Mouse (Mus musculus) thymus, adult 2 months (tissue): ENCODE results near the gene Wdr63. TPM values are rescaled to one million over a fixed set of nuclear protein-coding genes. Genes with fewer than 3 reads are reported as not detected.

ENCODE experiments used
- DNase-seq: peaks from one replicate; pipeline ENCODE4 v3.0.0; 2021
- H3K27ac ChIP-seq: fragments of 200-500 bp; 2 replicates; pipeline ENCODE4 v1.5.1; 2012; ENCODE audit warnings: low read length, control low read depth; ENCODE audit not compliant: control insufficient read depth, insufficient read depth
- H3K27me3 ChIP-seq: fragments of 200-500 bp; 2 replicates; pipeline ENCODE4 v1.6.1; 2012; ENCODE audit warnings: mild to moderate bottlenecking, low read length, moderate library complexity, mixed read lengths; ENCODE audit not compliant: control insufficient read depth, insufficient read depth
- H3K36me3 ChIP-seq: fragments of 200-500 bp; 2 replicates; pipeline ENCODE4 v1.6.1; 2012; ENCODE audit warnings: mild to moderate bottlenecking, low read length, moderate library complexity; ENCODE audit not compliant: control insufficient read depth, insufficient read depth
- H3K4me1 ChIP-seq: fragments of 200-500 bp; replicated peaks from 2 replicates; pipeline ENCODE4 v1.6.1; 2012; ENCODE audit warnings: low read length; ENCODE audit not compliant: control insufficient read depth, insufficient read depth
- H3K4me3 ChIP-seq: fragments of 200-500 bp; 2 replicates; pipeline ENCODE4 v1.5.1; 2012; ENCODE audit warnings: mild to moderate bottlenecking, low read length, control low read depth, moderate library complexity; ENCODE audit not compliant: control insufficient read depth, insufficient read depth
- CTCF ChIP-seq: fragments of 200-500 bp; IDR thresholded peaks from 2 replicates; pipeline ENCODE4 v1.5.1; 2012; ENCODE audit warnings: mild to moderate bottlenecking, control low read depth, low read length, moderate library complexity, borderline replicate concordance; ENCODE audit not compliant: control insufficient read depth, poor library complexity, insufficient read depth; ENCODE audit errors: extremely low read depth
- POLR2A ChIP-seq: fragments of 200-500 bp; IDR thresholded peaks from 2 replicates; pipeline ENCODE4 v1.6.1; 2012; ENCODE audit warnings: mild to moderate bottlenecking, low read length, control low read depth, moderate library complexity; ENCODE audit not compliant: control insufficient read depth, poor library complexity, insufficient read depth; ENCODE audit errors: extremely low read depth
- WGBS: fragments of 180-500 bp; shearing (Covaris S2); methylation state at CpG from one replicate; pipeline ENCODE4 v1.1.7; 2018; 5-methylcytosine and 5-hydroxymethylcytosine counted together
- polyA plus RNA-seq: library from polyadenylated mRNA; depleted of rRNA; stranded (reverse); fragments of >200 nt; gene quantifications from 2 replicates; pipeline ENCODE4 v1.2.3, GENCODE M21; 2012; rRNA removed

Gene Wdr63
- 0.03 TPM in 1 of 2 replicates, not detected in the other for polyA plus RNA-seq

- TF ChIP-seq CTCF = no peak
- no peak for TF ChIP-seq POLR2A
- Histone ChIP-seq H3K4me3 (peak within 1 kb of the TSS; percentile 24; the same call in 1 of the 2 replicates), H3K36me3 (no peaks in the 10 kb centered on the region), H3K27ac (no peak within 1 kb of the TSS), H3K4me1 (peaks cover 5% of the 10 kb centered on the region; the same call in 1 of the 2 replicates), H3K27me3 (no peaks in the 10 kb centered on the region; the same call in 1 of the 2 replicates)
- WGBS = 21% methylated on average over 18 of the region's 18 CpGs
- peak; percentile 51 for DNase-seq
Measured at GRCm38 (mm10) chr3:146107921-146108571, at the start of gene Wdr63. TSS of gene Wdr63 (minus strand) at chr3:146108130.

DNA sequence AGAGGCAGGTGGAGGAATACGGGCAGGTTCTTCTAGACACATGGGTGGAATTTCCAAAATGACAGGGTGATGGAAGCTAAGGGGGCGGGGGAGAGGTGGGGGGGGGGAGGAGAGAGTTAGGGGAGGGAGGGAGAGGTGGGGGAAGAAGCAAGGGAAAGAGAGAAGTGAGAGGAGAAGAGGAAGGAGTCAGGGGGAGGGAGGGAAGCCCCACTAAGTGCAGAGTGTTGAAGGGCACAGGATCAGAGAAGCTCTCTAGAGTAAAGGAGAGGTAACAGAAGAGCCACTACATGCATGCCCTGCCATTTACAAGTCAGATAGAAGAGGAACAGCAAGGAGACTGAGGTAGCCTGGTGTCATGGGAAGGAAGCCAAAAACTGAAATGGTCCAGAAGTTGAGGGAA, 48.9 kb upstream of the Wdr63 start:
- 56% methylated on average over 2 of the region's 2 CpGs for WGBS
- H3K4me3 ChIP-seq = no peak overlapping the region

DNA sequence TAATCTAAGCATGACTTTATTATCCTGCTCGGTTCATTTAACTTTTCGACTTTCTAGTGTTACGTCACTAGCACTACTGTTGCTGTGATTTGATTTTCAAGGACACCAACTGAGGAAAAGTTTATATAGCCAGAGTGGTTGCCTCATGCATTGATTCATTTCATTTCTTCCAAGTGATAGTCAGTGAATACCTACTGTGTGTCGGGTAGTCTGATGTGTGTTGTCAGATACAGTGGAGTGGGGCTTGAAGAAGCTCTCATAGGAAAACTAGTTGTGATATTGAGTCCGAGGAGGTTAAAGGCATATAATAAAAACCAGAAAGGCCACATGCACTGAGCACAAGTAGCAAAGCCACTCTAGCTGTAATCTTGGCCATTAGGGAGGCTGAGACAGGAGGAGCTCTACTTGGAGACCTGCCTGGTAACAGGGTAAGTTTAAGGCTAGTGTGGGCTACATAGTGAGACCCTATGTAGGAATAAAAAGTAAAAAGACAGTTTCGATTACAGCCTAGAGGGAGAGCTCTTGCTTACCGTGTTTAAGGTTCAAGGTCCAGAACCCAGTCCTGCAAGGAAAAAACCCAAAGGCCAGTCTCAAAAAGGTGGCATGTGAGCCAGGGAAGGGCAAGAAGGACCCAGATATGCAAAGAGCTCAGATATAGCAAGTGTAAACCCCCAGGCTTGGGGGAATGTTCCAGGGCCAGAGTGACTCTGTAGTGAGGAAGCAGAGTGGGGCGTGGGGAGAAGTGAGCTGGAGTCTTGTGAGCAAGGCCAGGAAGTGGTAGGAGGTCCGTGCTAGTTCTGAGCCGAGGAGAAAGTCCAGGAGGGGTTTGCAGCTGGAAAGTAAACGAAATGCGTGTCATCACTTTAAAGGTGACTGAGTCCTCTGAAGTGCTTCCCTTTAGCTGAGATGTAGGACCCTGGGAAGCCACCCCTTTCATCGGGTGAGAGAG, 48.0 kb upstream of the Wdr63 start:
- 56% methylated on average over 13 of the region's 13 CpGs for WGBS
- H3K4me1 ChIP-seq = peaks cover 46% of the 10 kb centered on the region
- TF ChIP-seq POLR2A = no peak
- no peak for TF ChIP-seq CTCF
- no peaks in the 10 kb centered on the region for H3K27me3 ChIP-seq
- no peaks in the 10 kb centered on the region for H3K36me3 ChIP-seq
- DNase-seq = no peak
- H3K4me3 ChIP-seq = no peak overlapping the region
- H3K27ac ChIP-seq = peak overlapping the region; percentile 18; the same call in 1 of the 2 replicates

More for the DNA sequence above, 48.9 kb upstream of the Wdr63 start:
- H3K36me3 ChIP-seq = no peaks in the 10 kb centered on the region
- peak overlapping the region; percentile 7; the same call in 1 of the 2 replicates for H3K27ac ChIP-seq
- H3K27me3 ChIP-seq = no peaks in the 10 kb centered on the region
- TF ChIP-seq CTCF (no peak), POLR2A (no peak)
- no peak for DNase-seq
- H3K4me1 ChIP-seq = peaks cover 39% of the 10 kb centered on the region

DNA sequence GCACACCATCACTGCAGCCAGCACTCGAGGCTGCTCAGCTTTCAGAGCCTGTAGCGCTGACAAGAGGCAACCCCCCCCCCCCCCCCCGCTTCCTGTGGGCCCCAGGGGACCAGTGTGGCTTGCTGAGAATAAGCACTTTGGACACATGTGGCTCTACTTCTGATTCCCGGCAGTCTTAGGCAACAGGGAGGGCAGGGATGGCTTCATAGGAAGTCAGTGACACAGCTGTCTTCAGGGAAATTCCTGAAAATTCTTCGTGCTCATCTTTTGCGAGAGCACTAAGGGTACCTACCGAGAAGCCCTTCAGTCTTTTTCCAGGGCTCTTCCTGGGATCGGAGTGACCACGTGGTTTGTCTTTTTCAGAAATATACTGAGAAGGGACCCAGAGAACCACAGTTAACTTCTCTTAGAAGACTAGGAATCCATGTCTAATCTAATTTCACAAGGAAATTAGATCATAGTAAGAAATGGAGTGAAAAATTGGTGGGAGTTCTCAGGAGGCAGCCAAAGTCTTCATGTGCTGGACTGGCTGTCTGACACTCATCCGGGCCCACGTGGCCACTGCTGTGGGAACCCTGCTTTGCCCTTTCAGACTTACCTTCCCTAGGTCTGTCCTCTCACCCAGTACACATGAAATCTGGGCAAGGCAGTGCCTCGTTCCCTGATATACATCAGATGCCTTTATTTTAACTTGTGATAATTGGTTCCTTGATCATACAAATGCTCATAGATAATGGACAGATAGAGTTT, 46.1 kb upstream of the Wdr63 start:
- H3K27ac ChIP-seq = no peak overlapping the region
- peaks cover 53% of the 10 kb centered on the region for H3K4me1 ChIP-seq
- no peak for TF ChIP-seq POLR2A
- TF ChIP-seq CTCF = no peak
- no peak for DNase-seq
- H3K27me3 ChIP-seq = no peaks in the 10 kb centered on the region
- no peaks in the 10 kb centered on the region for H3K36me3 ChIP-seq
- H3K4me3 ChIP-seq = no peak overlapping the region
- WGBS = 23% methylated on average over 12 of the region's 12 CpGs

DNA sequence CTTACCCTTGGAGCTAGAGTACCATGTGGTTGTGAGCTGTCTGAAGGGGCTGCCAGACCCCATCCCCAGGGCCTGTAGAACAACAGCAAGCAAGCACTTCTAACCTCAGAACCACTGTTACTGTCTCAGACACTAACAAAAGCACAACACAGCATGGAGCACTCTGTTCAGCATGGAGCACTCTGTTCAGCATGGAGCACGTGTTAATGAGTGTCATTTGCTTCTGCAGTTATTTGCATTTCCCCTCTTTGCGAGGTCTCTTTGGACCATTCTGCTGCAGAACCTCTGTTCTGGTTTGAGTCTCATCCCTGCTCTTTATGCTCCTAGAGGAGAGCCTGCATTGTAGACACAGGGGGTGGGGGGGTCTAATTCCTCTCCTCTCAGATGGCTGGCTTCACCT, 45.0 kb upstream of the Wdr63 start:
- no peak overlapping the region for H3K27ac ChIP-seq
- no peak for DNase-seq
- H3K27me3 ChIP-seq = no peaks in the 10 kb centered on the region
- no peaks in the 10 kb centered on the region for H3K36me3 ChIP-seq
- no peak overlapping the region for H3K4me3 ChIP-seq
- no peak for TF ChIP-seq POLR2A
- TF ChIP-seq CTCF = no peak
- WGBS = 72% methylated on average over 2 of the region's 2 CpGs
- peaks cover 54% of the 10 kb centered on the region for H3K4me1 ChIP-seq

- no peaks in the 10 kb centered on the region for H3K36me3 ChIP-seq
- TF ChIP-seq POLR2A = no peak
- TF ChIP-seq CTCF = no peak
- H3K27ac ChIP-seq = no peak overlapping the region
- H3K27me3 ChIP-seq = no peaks in the 10 kb centered on the region
- 7% methylated on average over 8 of the region's 8 CpGs for WGBS
- no peak overlapping the region for H3K4me3 ChIP-seq
- no peak for DNase-seq
- peaks cover 52% of the 10 kb centered on the region for H3K4me1 ChIP-seq
Measured at GRCm38 (mm10) chr3:146152348-146152747, 44.4 kb upstream of the Wdr63 start.
